Mouse (Mus musculus): ENCODE measurements around the gene Il33.

The Il33 gene

GRCm38 (mm10) chr19:29909166-29909565 is 15.7 kb upstream of the Il33 start:
- no peaks in the 10 kb centered on the region for H3K4me1 ChIP-seq (replicated peaks; ENCODE audit: low read depth, low read length)
- H3K9me3 ChIP-seq (ENCODE audit: low read length) = no peaks in the 10 kb centered on the region
- TF ChIP-seq NANOG (IDR thresholded peaks at IDR 0.05; ENCODE audit: borderline replicate concordance, low read length) (no peak), CTCF (conservative IDR thresholded peaks at IDR 0.05; ENCODE audit: low read length) (no peak), POU5F1 (IDR thresholded peaks at IDR 0.05; ENCODE audit: borderline replicate concordance, low read length) (no peak)
- H3K4me3 ChIP-seq (replicated peaks; ENCODE audit: low read length) = no peak overlapping the region
- no peaks in the 10 kb centered on the region for H3K36me3 ChIP-seq (ENCODE audit: insufficient read depth, low read length)
- H3K27me3 ChIP-seq (ENCODE audit: insufficient read depth, low read length) = no peaks in the 10 kb centered on the region

GRCm38 (mm10) chr19:29911919-29912318 is 13.0 kb upstream of the Il33 start:
- Histone ChIP-seq H3K4me1 (replicated peaks; ENCODE audit: low read depth, low read length) (no peaks in the 10 kb centered on the region), H3K27me3 (ENCODE audit: insufficient read depth, low read length) (no peaks in the 10 kb centered on the region), H3K4me3 (replicated peaks; ENCODE audit: low read length) (no peak overlapping the region), H3K36me3 (ENCODE audit: insufficient read depth, low read length) (no peaks in the 10 kb centered on the region), H3K9me3 (ENCODE audit: low read length) (no peaks in the 10 kb centered on the region)
- TF ChIP-seq NANOG (IDR thresholded peaks at IDR 0.05; ENCODE audit: borderline replicate concordance, low read length) = no peak
- TF ChIP-seq CTCF (conservative IDR thresholded peaks at IDR 0.05; ENCODE audit: low read length) = no peak
- TF ChIP-seq POU5F1 (IDR thresholded peaks at IDR 0.05; ENCODE audit: borderline replicate concordance, low read length) = no peak

- Histone ChIP-seq H3K4me3 (replicated peaks; ENCODE audit: low read length) (no peak overlapping the region), H3K9me3 (ENCODE audit: low read length) (no peaks in the 10 kb centered on the region), H3K4me1 (replicated peaks; ENCODE audit: low read depth, low read length) (no peaks in the 10 kb centered on the region), H3K36me3 (ENCODE audit: insufficient read depth, low read length) (no peaks in the 10 kb centered on the region), H3K27me3 (ENCODE audit: insufficient read depth, low read length) (no peaks in the 10 kb centered on the region)
- TF ChIP-seq NANOG (IDR thresholded peaks at IDR 0.05; ENCODE audit: borderline replicate concordance, low read length) (no peak), CTCF (conservative IDR thresholded peaks at IDR 0.05; ENCODE audit: low read length) (no peak), POU5F1 (IDR thresholded peaks at IDR 0.05; ENCODE audit: borderline replicate concordance, low read length) (no peak)
Measured at GRCm38 (mm10) chr19:29917421-29917820, 7.5 kb upstream of the Il33 start.

GRCm38 (mm10) chr19:29926101-29926755 is 1.3 kb downstream of the Il33 start:
- Histone ChIP-seq H3K27me3 (ENCODE audit: insufficient read depth, low read length) (no peaks in the 10 kb centered on the region), H3K36me3 (ENCODE audit: insufficient read depth, low read length) (no peaks in the 10 kb centered on the region), H3K4me3 (replicated peaks; ENCODE audit: low read length) (no peak overlapping the region), H3K9me3 (ENCODE audit: low read length) (no peaks in the 10 kb centered on the region), H3K4me1 (replicated peaks; ENCODE audit: low read depth, low read length) (no peaks in the 10 kb centered on the region)
- TF ChIP-seq POU5F1 (IDR thresholded peaks at IDR 0.05; ENCODE audit: borderline replicate concordance, low read length) (no peak), NANOG (IDR thresholded peaks at IDR 0.05; ENCODE audit: borderline replicate concordance, low read length) (no peak), CTCF (conservative IDR thresholded peaks at IDR 0.05; ENCODE audit: low read length) (no peak)

- H3K36me3 ChIP-seq (ENCODE audit: insufficient read depth, low read length) = no peaks in the 10 kb centered on the region
- 0 out of 2 replicates have a peak, but pooled peaks cover 2% of the 10 kb centered on the region for H3K27me3 ChIP-seq (ENCODE audit: insufficient read depth, low read length)
- no peak overlapping the region for H3K4me3 ChIP-seq (replicated peaks; ENCODE audit: low read length)
- H3K4me1 ChIP-seq (replicated peaks; ENCODE audit: low read depth, low read length) = no peaks in the 10 kb centered on the region
- H3K9me3 ChIP-seq (ENCODE audit: low read length) = no peaks in the 10 kb centered on the region
- TF ChIP-seq NANOG (IDR thresholded peaks at IDR 0.05; ENCODE audit: borderline replicate concordance, low read length) (no peak), CTCF (conservative IDR thresholded peaks at IDR 0.05; ENCODE audit: low read length) (no peak)
Measured at GRCm38 (mm10) chr19:29930296-29930695, 5.4 kb downstream of the Il33 start.

GRCm38 (mm10) chr19:29937445-29937844 is 12.5 kb downstream of the Il33 start:
- H3K4me3 ChIP-seq (replicated peaks; ENCODE audit: low read length) = no peak overlapping the region
- TF ChIP-seq POU5F1 (IDR thresholded peaks at IDR 0.05; ENCODE audit: borderline replicate concordance, low read length) (no peak), NANOG (IDR thresholded peaks at IDR 0.05; ENCODE audit: borderline replicate concordance, low read length) (no peak), CTCF (conservative IDR thresholded peaks at IDR 0.05; ENCODE audit: low read length) (no peak)
- H3K36me3 ChIP-seq (ENCODE audit: insufficient read depth, low read length) = no peaks in the 10 kb centered on the region
- H3K9me3 ChIP-seq (ENCODE audit: low read length) = no peaks in the 10 kb centered on the region
- H3K27me3 ChIP-seq (ENCODE audit: insufficient read depth, low read length) = peaks cover 14% of the 10 kb centered on the region
- peaks cover 28% of the 10 kb centered on the region for H3K4me1 ChIP-seq (replicated peaks; ENCODE audit: low read depth, low read length)

- H3K9me3 ChIP-seq (ENCODE audit: low read length) = no peaks in the 10 kb centered on the region
- no peak overlapping the region for H3K4me3 ChIP-seq (replicated peaks; ENCODE audit: low read length)
- H3K4me1 ChIP-seq (replicated peaks; ENCODE audit: low read depth, low read length) = peaks cover 35% of the 10 kb centered on the region
- peaks cover 16% of the 10 kb centered on the region for H3K27me3 ChIP-seq (ENCODE audit: insufficient read depth, low read length)
- TF ChIP-seq NANOG (IDR thresholded peaks at IDR 0.05; ENCODE audit: borderline replicate concordance, low read length) (no peak), POU5F1 (IDR thresholded peaks at IDR 0.05; ENCODE audit: borderline replicate concordance, low read length) (no peak), CTCF (conservative IDR thresholded peaks at IDR 0.05; ENCODE audit: low read length) (no peak)
- no peaks in the 10 kb centered on the region for H3K36me3 ChIP-seq (ENCODE audit: insufficient read depth, low read length)
Measured at GRCm38 (mm10) chr19:29940239-29940638, 15.3 kb downstream of the Il33 start.

GRCm38 (mm10) chr19:29941208-29941607 is 16.3 kb downstream of the Il33 start:
- peaks cover 13% of the 10 kb centered on the region for H3K27me3 ChIP-seq (ENCODE audit: insufficient read depth, low read length)
- no peaks in the 10 kb centered on the region for H3K36me3 ChIP-seq (ENCODE audit: insufficient read depth, low read length)
- peaks cover 45% of the 10 kb centered on the region for H3K4me1 ChIP-seq (replicated peaks; ENCODE audit: low read depth, low read length)
- H3K4me3 ChIP-seq (replicated peaks; ENCODE audit: low read length) = no peak overlapping the region
- no peak for TF ChIP-seq POU5F1 (IDR thresholded peaks at IDR 0.05; ENCODE audit: borderline replicate concordance, low read length)
- no peak for TF ChIP-seq CTCF (conservative IDR thresholded peaks at IDR 0.05; ENCODE audit: low read length)
- no peak for TF ChIP-seq NANOG (IDR thresholded peaks at IDR 0.05; ENCODE audit: borderline replicate concordance, low read length)
- H3K9me3 ChIP-seq (ENCODE audit: low read length) = no peaks in the 10 kb centered on the region

- Histone ChIP-seq H3K4me1 (replicated peaks; ENCODE audit: low read depth, low read length) (peaks cover 54% of the 10 kb centered on the region), H3K4me3 (replicated peaks; ENCODE audit: low read length) (no peak overlapping the region), H3K27me3 (ENCODE audit: insufficient read depth, low read length) (peaks cover 13% of the 10 kb centered on the region), H3K9me3 (ENCODE audit: low read length) (no peaks in the 10 kb centered on the region), H3K36me3 (ENCODE audit: insufficient read depth, low read length) (no peaks in the 10 kb centered on the region)
- TF ChIP-seq NANOG (IDR thresholded peaks at IDR 0.05; ENCODE audit: borderline replicate concordance, low read length) (no peak), CTCF (conservative IDR thresholded peaks at IDR 0.05; ENCODE audit: low read length) (no peak), POU5F1 (IDR thresholded peaks at IDR 0.05; ENCODE audit: borderline replicate concordance, low read length) (no peak)
Measured at GRCm38 (mm10) chr19:29942358-29942757, 17.4 kb downstream of the Il33 start.

Measured in E14TG2a.4 (cell line).